Mouse (Mus musculus) kidney, adult 2 months (tissue): ENCODE data around the gene Psmb5. TPM values are rescaled to one million over a fixed set of nuclear protein-coding genes. Genes with fewer than 3 reads are reported as not detected.

Experiments used
- DNase-seq: peaks from one replicate; pipeline ENCODE4 v3.0.0; 2021
- H3K27ac ChIP-seq: fragments of 200-500 bp; 2 replicates; pipeline ENCODE4 v1.5.1; 2012; ENCODE audit warnings: low read depth, low read length, control low read depth, inconsistent platforms; ENCODE audit not compliant: insufficient read depth
- H3K27me3 ChIP-seq: fragments of 200-500 bp; replicated peaks from 2 replicates; pipeline ENCODE4 v1.6.1; 2012; ENCODE audit warnings: mild to moderate bottlenecking, moderate library complexity, low read length, inconsistent platforms; ENCODE audit not compliant: control insufficient read depth, insufficient read depth
- H3K36me3 ChIP-seq: fragments of 200-500 bp; 2 replicates; pipeline ENCODE4 v1.6.1; 2012; ENCODE audit warnings: mild to moderate bottlenecking, moderate library complexity, low read length, inconsistent platforms; ENCODE audit not compliant: control insufficient read depth, insufficient read depth
- H3K4me1 ChIP-seq: fragments of 200-500 bp; 2 replicates; pipeline ENCODE4 v1.6.1; 2011; ENCODE audit warnings: low read length; ENCODE audit not compliant: control insufficient read depth, insufficient read depth
- H3K4me3 ChIP-seq: fragments of 200-500 bp; 2 replicates; pipeline ENCODE4 v1.5.1; 2011; ENCODE audit warnings: mild to moderate bottlenecking, low read depth, low read length, control low read depth; ENCODE audit not compliant: insufficient read depth
- CTCF ChIP-seq: fragments of 200-500 bp; conservative IDR thresholded peaks from 2 replicates; pipeline ENCODE4 v1.5.1; 2011; ENCODE audit warnings: low read depth, mild to moderate bottlenecking, control low read depth, low read length, moderate library complexity, mixed read lengths; ENCODE audit not compliant: insufficient read depth, insufficient read length
- POLR2A ChIP-seq: fragments of 200-500 bp; IDR thresholded peaks from one replicate; pipeline ENCODE4 v1.6.1; 2011; ENCODE audit warnings: low read depth, low read length, control low read depth
- WGBS: fragments of 180-500 bp; shearing (Covaris S2); methylation state at CpG from one replicate; pipeline ENCODE4 v1.1.7; 2018; 5-methylcytosine and 5-hydroxymethylcytosine counted together
- polyA plus RNA-seq: library from polyadenylated mRNA; depleted of rRNA; stranded (reverse); fragments of >200 nt; gene quantifications from 2 replicates; pipeline ENCODE4 v1.2.3, GENCODE M21; 2012

Gene Psmb5
- polyA plus RNA-seq, 1 experiment, result 276 TPM

- TF ChIP-seq POLR2A, result no peak
- TF ChIP-seq CTCF, result no peak
Observed at GRCm38 (mm10) chr14:54605752-54606321, 12.0 kb downstream of the Psmb5 start, which contains the start of gene 4931414P19Rik. Gene 4931414P19Rik (minus strand): TSS chr14:54605993.

GRCm38 (mm10) chr14:54603686-54604085 lies 14.1 kb downstream of the Psmb5 start:
- WGBS, result 84% methylated on average over 8 of the region's 8 CpGs
- no peaks in the 10 kb centered on the region; the same call in 1 of the 2 replicates for H3K4me1 ChIP-seq
- no peak for TF ChIP-seq POLR2A
- no peak for TF ChIP-seq CTCF

More at GRCm38 (mm10) chr14:54605752-54606321, 12.0 kb downstream of the Psmb5 start, which contains the start of gene 4931414P19Rik:
- Histone ChIP-seq H3K4me1 (no peaks in the 10 kb centered on the region; the same call in 1 of the 2 replicates), H3K4me3 (peak within 1 kb of the TSS; percentile 64), H3K27ac (peak within 1 kb of the TSS; percentile 39), H3K27me3 (no peaks in the 10 kb centered on the region), H3K36me3 (no peaks in the 10 kb centered on the region)
- peak; percentile 89 for DNase-seq
- under 1% methylated on average over 39 of the region's 39 CpGs for WGBS

DNA sequence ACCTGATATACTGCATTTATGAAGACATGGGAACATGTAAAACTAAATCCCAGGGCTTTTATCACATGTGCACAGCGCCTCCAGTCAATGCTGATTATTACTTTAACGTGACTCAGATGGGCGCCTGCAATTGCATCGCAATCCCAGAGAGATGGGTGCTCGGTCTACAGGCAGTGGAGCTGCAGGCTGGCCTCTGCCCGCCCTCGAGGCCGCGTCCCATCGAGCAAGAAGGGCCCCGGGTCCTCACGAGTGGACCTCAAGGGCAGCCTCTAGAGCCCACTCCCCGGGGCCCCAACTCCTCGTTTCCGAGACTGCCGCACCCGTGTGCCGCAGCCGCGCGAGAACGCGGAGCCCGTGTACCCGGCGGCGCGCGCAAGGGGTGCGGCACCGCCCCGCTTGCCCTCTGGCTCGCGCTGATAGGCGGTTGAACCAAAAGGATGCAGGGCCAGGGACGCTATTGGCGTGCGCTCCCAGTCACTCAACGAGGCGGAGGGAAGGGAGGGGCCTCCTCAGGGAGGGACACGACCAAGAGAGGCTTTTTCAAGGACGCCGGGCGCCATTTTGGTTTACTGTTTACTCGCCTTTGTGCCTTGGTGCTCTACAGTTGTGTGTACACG lies 14.7 kb downstream of the Psmb5 start:
- TF ChIP-seq POLR2A (no peak), CTCF (no peak)
- H3K4me1 ChIP-seq, result no peaks in the 10 kb centered on the region; the same call in 1 of the 2 replicates
- H3K27me3 ChIP-seq, result no peaks in the 10 kb centered on the region
- WGBS, result under 1% methylated on average over 46 of the region's 46 CpGs
- H3K27ac ChIP-seq, result peak overlapping the region; percentile 88
- no peaks in the 10 kb centered on the region for H3K36me3 ChIP-seq
- DNase-seq, result peak; percentile 98
- peak overlapping the region; percentile 84 for H3K4me3 ChIP-seq

More at GRCm38 (mm10) chr14:54603686-54604085, 14.1 kb downstream of the Psmb5 start:
- no peak for DNase-seq
- no peaks in the 10 kb centered on the region for H3K27me3 ChIP-seq
- H3K27ac ChIP-seq, result peak overlapping the region; percentile 88
- H3K4me3 ChIP-seq, result peak overlapping the region; percentile 84
- no peaks in the 10 kb centered on the region for H3K36me3 ChIP-seq

DNA sequence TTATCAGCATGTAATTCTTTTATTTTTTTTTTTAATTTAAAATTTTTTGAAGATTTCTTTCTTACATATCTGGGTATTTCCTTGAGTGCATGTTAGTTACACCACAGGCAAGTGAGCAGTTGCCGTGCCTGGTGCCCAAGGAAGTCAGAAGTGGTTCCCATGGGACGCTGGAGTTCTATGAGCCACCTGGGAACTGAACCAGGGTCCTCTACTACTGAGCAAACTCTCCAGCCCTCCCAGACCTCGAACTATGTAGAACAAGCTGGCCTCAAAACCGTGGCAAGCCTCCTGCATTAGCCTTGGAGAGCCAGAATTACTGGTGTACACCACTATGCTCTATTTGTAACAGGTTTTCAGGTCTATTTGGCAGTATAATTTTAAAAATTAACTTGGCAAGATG lies 15.2 kb downstream of the Psmb5 start:
- Histone ChIP-seq H3K27me3 (no peaks in the 10 kb centered on the region), H3K4me3 (peak overlapping the region; percentile 84; the same call in 1 of the 2 replicates), H3K27ac (no peak overlapping the region), H3K36me3 (no peaks in the 10 kb centered on the region), H3K4me1 (no peaks in the 10 kb centered on the region; the same call in 1 of the 2 replicates)
- 33% methylated on average over 4 of the region's 4 CpGs for WGBS
- DNase-seq, result no peak
- TF ChIP-seq POLR2A (no peak), CTCF (no peak)

GRCm38 (mm10) chr14:54601601-54602000 lies 16.2 kb downstream of the Psmb5 start:
- DNase-seq, result no peak
- Histone ChIP-seq H3K4me3 (no peak overlapping the region), H3K36me3 (no peaks in the 10 kb centered on the region), H3K27me3 (no peaks in the 10 kb centered on the region), H3K27ac (no peak overlapping the region), H3K4me1 (no peaks in the 10 kb centered on the region; the same call in 1 of the 2 replicates)
- WGBS, result 80% methylated on average over 2 of the region's 2 CpGs
- TF ChIP-seq POLR2A (no peak), CTCF (no peak)

DNA sequence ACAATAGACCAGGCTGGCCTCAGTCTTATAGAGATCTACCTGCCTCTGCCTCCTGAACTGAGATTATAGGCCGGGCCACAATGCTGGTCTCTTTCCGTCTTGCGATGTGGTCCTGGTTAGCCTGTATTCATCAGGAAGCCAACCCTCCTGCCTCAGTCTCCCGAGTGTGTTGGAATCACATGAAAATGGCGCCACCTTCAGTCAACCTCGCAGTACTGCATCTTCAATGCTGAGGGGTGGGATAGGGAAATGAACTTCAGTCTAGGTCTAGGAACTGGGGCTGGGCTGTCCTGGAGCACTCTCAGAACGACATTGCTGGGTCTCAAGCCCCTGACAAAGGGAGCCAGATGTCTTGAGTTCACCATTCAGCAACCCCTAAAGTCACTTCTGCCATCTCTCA lies 20.7 kb downstream of the Psmb5 start:
- no peaks in the 10 kb centered on the region for H3K36me3 ChIP-seq
- H3K4me3 ChIP-seq, result no peak overlapping the region
- 78% methylated on average over 7 of the region's 7 CpGs for WGBS
- H3K4me1 ChIP-seq, result peaks cover 6% of the 10 kb centered on the region; the same call in 1 of the 2 replicates
- no peak for DNase-seq
- H3K27me3 ChIP-seq, result no peaks in the 10 kb centered on the region
- no peak overlapping the region for H3K27ac ChIP-seq
- TF ChIP-seq CTCF (peak; percentile 83), POLR2A (no peak)

- TF ChIP-seq CTCF (no peak), POLR2A (no peak)
- H3K36me3 ChIP-seq, result no peaks in the 10 kb centered on the region
- 85% methylated on average over 28 of the region's 28 CpGs for WGBS
- peaks cover 6% of the 10 kb centered on the region; the same call in 1 of the 2 replicates for H3K4me1 ChIP-seq
- H3K27me3 ChIP-seq, result no peaks in the 10 kb centered on the region
- H3K27ac ChIP-seq, result no peak overlapping the region
- DNase-seq, result no peak
- no peak overlapping the region for H3K4me3 ChIP-seq
Observed at GRCm38 (mm10) chr14:54594631-54595414, 23.0 kb downstream of the Psmb5 start.
